Mouse (Mus musculus) monocyte, adult 2 months (primary cell): ENCODE data around the gene Nprl2.
A peak's percentile ranks its signal among the peaks of the same experiment; 100 is the strongest.

Source experiments
- DNase-seq, 2 experiments: peaks; one replicate each; pipeline ENCODE4 v3.0.0; 2022; ENCODE audit warnings: low spot score in 2 of 2, low read depth in 1 of 2

Gene Nprl2

DNA sequence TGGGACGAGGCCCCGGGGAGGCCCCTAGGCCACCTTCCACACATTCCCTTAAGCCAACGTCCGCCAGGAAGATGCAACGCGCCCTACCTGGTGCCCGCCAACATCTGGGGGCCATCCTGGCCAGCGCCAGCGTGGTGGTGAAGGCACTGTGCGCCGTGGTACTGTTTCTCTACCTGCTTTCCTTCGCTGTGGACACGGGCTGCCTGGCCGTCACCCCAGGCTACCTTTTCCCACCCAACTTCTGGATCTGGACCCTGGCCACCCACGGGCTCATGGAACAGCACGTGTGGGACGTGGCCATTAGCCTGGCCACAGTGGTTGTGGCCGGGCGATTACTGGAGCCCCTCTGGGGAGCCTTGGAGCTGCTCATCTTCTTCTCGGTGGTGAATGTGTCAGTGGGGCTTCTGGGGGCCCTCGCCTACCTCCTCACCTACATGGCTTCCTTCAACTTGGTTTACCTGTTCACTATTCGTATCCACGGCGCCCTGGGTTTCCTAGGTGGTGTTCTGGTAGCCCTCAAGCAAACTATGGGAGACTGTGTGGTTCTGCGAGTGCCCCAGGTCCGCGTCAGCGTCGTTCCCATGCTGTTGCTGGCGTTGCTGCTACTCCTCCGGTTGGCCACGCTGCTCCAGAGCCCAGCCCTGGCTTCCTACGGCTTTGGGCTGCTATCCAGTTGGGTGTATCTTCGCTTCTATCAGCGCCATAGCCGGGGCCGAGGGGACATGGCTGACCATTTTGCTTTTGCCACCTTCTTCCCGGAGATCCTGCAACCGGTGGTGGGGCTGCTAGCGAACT lies 7.4 kb upstream of the Nprl2 start:
- no peak for DNase-seq

DNA sequence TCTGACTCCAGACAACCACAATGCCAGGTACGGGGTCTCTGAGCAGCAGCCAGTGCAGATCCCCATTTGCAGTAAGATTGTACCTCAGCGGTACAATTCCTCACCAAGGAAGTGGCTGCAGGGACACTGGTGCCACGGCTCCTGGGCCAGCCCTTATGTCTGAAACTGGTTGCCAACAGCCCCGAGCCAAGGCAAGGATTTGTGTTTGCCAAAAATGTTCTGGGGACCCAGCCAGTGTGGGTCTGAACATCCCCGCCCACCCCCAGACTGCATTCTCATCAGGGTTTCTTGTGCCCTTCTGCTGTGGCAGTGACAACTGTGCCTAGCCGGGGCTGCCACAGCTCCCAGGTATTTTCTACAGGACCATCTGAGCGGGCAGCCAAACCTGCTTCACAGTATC lies 3.8 kb upstream of the Nprl2 start:
- DNase-seq = no peak

DNA sequence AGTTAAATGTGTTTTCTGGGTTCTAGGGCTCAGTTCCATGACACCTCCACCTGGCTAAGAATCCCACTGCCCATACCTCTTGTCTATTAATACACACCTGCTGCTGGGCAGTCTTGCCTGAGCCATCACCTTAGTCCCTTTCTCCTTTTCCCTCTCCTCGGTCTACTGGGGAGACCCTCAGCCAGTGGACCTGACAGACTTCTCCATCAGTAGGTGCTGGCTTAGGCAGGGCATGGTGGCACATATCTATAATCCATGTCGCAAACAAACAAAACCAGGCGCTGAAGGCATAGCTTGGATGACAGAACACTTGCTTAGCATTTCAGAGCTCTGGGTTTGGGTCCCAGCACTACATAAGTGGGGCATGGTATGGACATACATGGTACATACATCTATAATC lies 3.3 kb upstream of the Nprl2 start:
- DNase-seq = no peak

DNA sequence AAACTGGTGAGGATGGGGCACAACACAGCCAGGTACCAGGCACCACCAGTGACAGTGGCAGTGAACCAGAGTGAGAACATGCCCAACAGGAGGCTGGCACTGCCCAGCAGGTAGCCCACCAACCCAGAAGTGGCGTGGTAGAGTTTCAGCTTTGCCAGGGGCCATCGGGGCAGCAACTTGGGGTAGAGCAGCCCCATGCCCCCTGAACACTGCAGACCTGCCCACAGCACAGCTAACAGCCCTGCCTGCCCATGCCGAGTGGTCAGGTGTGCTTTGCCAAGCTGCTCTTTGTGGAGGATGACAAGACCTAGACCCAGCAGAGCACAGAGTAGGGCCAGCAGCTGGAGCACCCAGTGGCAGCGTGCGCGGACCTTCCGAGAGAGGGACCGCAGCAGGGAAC lies 2.1 kb upstream of the Nprl2 start:
- DNase-seq = no peak

GRCm38 (mm10) chr9:107540420-107540819 lies 1.6 kb upstream of the Nprl2 start:
- no peak for DNase-seq

DNA sequence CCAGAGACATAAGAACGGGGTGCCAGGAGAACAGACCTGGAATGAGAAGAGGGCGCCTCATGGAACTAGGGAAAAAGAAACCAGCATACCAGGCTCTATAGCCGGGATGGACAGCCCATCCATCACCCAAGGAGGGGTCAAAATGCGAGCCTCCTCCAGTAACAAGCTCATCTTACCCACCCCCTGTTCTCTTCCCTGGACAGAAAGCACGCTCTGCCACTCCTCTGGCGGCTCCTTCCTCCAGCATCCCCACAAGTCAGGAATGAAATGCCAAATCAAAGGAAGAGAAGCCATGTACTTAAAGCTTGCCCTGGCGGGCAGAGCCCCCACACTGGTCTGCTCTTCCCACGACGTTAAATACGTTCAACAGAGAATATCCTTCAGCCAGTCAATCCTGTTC lies 1.0 kb upstream of the Nprl2 start:
- no peak for DNase-seq

GRCm38 (mm10) chr9:107542352-107542686 lies 293 bp downstream of the Nprl2 start:
- no peak for DNase-seq

- no peak for DNase-seq
These were observed 695 bp downstream of the Nprl2 start for GRCm38 (mm10) chr9:107542721-107543120.

GRCm38 (mm10) chr9:107543299-107543698 lies 1.3 kb downstream of the Nprl2 start:
- DNase-seq = no peak

- no peak for DNase-seq
These were observed 2.2 kb downstream of the Nprl2 start for GRCm38 (mm10) chr9:107544196-107544700.

- DNase-seq = no peak
These were observed 2.7 kb downstream of the Nprl2 start for GRCm38 (mm10) chr9:107544729-107545128.

GRCm38 (mm10) chr9:107545199-107545598 lies 3.2 kb downstream of the Nprl2 start:
- no peak for DNase-seq

DNA sequence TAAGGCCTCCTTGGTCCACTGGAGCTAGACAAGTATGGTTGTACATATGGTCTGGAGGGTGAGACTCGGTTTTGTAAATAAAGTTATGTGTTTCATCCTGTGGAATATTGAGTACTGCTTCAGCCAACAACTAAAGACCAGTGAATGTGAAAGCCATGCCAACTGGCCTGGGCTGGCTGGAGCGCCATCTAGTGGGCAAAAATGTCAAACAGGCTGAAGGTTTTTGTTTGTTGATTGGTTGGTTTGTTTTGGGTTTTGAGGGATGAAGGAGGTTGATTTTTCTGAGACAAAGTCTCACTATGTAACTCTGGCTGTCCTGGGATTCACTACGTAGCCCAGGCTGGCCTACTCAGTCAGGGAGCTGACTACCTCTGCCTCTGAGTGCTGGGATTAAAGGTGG lies 3.6 kb downstream of the Nprl2 start:
- peak in 1 of 2 experiments; percentile 58 for DNase-seq

GRCm38 (mm10) chr9:107547026-107547425 lies 5.0 kb downstream of the Nprl2 start, which contains the start of gene Zmynd10:
TSS of gene Zmynd10 (plus strand) at chr9:107547298.
- DNase-seq = peak; percentile 55 to 60

- DNase-seq = no peak
These were observed 5.9 kb downstream of the Nprl2 start for GRCm38 (mm10) chr9:107547957-107548356.

- DNase-seq = no peak
These were observed 6.8 kb downstream of the Nprl2 start for GRCm38 (mm10) chr9:107548820-107549219.

GRCm38 (mm10) chr9:107549297-107550074 lies 7.5 kb downstream of the Nprl2 start:
- DNase-seq = no peak

GRCm38 (mm10) chr9:107550491-107551116 lies 8.6 kb downstream of the Nprl2 start:
- DNase-seq = no peak

- DNase-seq = no peak
These were observed 9.3 kb downstream of the Nprl2 start, which contains the start of gene Rassf1 for GRCm38 (mm10) chr9:107551117-107551889. TSS of gene Rassf1 (plus strand) at chr9:107551555.

- no peak for DNase-seq
These were observed 9.9 kb downstream of the Nprl2 start for GRCm38 (mm10) chr9:107551890-107552355.
